Mouse (Mus musculus): ENCODE measurements around the gene Tnfaip8l1.

Tnfaip8l1 gene

GRCm38 (mm10) chr17:56211090-56211489, 48.8 kb downstream of the Tnfaip8l1 start:
- DNase-seq (ENCODE audit: low read depth, low spot score) = no peak
- no peaks in the 10 kb centered on the region for H3K27me3 ChIP-seq (ENCODE audit: control insufficient read depth, insufficient read depth, low read length, poor library complexity, severe bottlenecking)
- peaks cover 16% of the 10 kb centered on the region for H3K36me3 ChIP-seq (ENCODE audit: control insufficient read depth, insufficient read depth, low read length, poor library complexity, severe bottlenecking)

GRCm38 (mm10) chr17:56212676-56213075, 50.4 kb downstream of the Tnfaip8l1 start:
- H3K36me3 ChIP-seq (ENCODE audit: control insufficient read depth, insufficient read depth, low read length, poor library complexity, severe bottlenecking) = peaks cover 12% of the 10 kb centered on the region

GRCm38 (mm10) chr17:56214229-56214628, 52.0 kb downstream of the Tnfaip8l1 start:
- H3K27me3 ChIP-seq (ENCODE audit: control insufficient read depth, insufficient read depth, low read length, poor library complexity, severe bottlenecking) = no peaks in the 10 kb centered on the region

More at GRCm38 (mm10) chr17:56212676-56213075, 50.4 kb downstream of the Tnfaip8l1 start:
- no peaks in the 10 kb centered on the region for H3K27me3 ChIP-seq (ENCODE audit: control insufficient read depth, insufficient read depth, low read length, poor library complexity, severe bottlenecking)
- no peak for DNase-seq (ENCODE audit: low read depth, low spot score)

GRCm38 (mm10) chr17:56217670-56218069, 55.4 kb downstream of the Tnfaip8l1 start:
- Histone ChIP-seq H3K36me3 (ENCODE audit: control insufficient read depth, insufficient read depth, low read length, poor library complexity, severe bottlenecking) (0 out of 2 replicates have a peak, but pooled peaks cover 1% of the 10 kb centered on the region), H3K27me3 (ENCODE audit: control insufficient read depth, insufficient read depth, low read length, poor library complexity, severe bottlenecking) (no peaks in the 10 kb centered on the region)
- DNase-seq (ENCODE audit: low read depth, low spot score) = no peak

More at GRCm38 (mm10) chr17:56214229-56214628, 52.0 kb downstream of the Tnfaip8l1 start:
- peaks cover 12% of the 10 kb centered on the region for H3K36me3 ChIP-seq (ENCODE audit: control insufficient read depth, insufficient read depth, low read length, poor library complexity, severe bottlenecking)
- DNase-seq (ENCODE audit: low read depth, low spot score) = no peak

GRCm38 (mm10) chr17:56218377-56219191, 56.3 kb downstream of the Tnfaip8l1 start, which contains the start of gene Dpp9:
Gene Dpp9 (minus strand): TSS chr17:56218905.
- DNase-seq (ENCODE audit: low read depth, low spot score) = peak; percentile 91
- no peaks in the 10 kb centered on the region for H3K27me3 ChIP-seq (ENCODE audit: control insufficient read depth, insufficient read depth, low read length, poor library complexity, severe bottlenecking)
- H3K36me3 ChIP-seq (ENCODE audit: control insufficient read depth, insufficient read depth, low read length, poor library complexity, severe bottlenecking) = 0 out of 2 replicates have a peak, but pooled peaks cover 1% of the 10 kb centered on the region

- no peaks in the 10 kb centered on the region for H3K27me3 ChIP-seq (ENCODE audit: control insufficient read depth, insufficient read depth, low read length, poor library complexity, severe bottlenecking)
- DNase-seq (ENCODE audit: low read depth, low spot score) = no peak
- H3K36me3 ChIP-seq (ENCODE audit: control insufficient read depth, insufficient read depth, low read length, poor library complexity, severe bottlenecking) = 0 out of 2 replicates have a peak, but pooled peaks cover 1% of the 10 kb centered on the region
Measured at GRCm38 (mm10) chr17:56219251-56219650, 57.0 kb downstream of the Tnfaip8l1 start.

- no peak for DNase-seq (ENCODE audit: low read depth, low spot score)
- Histone ChIP-seq H3K36me3 (ENCODE audit: control insufficient read depth, insufficient read depth, low read length, poor library complexity, severe bottlenecking) (no peaks in the 10 kb centered on the region), H3K27me3 (ENCODE audit: control insufficient read depth, insufficient read depth, low read length, poor library complexity, severe bottlenecking) (no peaks in the 10 kb centered on the region)
Measured at GRCm38 (mm10) chr17:56219805-56220204, 57.5 kb downstream of the Tnfaip8l1 start.
